Mouse (Mus musculus) heart, adult 8-10 months (tissue): ENCODE data around the gene Zfp493. TPM values are rescaled to one million over a fixed set of nuclear protein-coding genes. Genes with fewer than 3 reads are reported as not detected.

Experiments
- total RNA-seq, 4 experiments: library from RNA; stranded (reverse); gene quantifications; 2 replicates each; pipeline ENCODE4 v1.2.4; 2022

The Zfp493 gene
- total RNA-seq, 4 experiments from 2014 or later, result 1.00 to 2.0 (median 1.5) TPM

Other genes starting within 250 kb of the Zfp493 start
- 1 to 10 TPM; 2.8 to 4.9 (median 4.0) TPM for gene Zfp748, start 225.9 kb upstream of the Zfp493 start, total RNA-seq
- gene Zfp729b, start 170.0 kb upstream of the Zfp493 start, total RNA-seq, result 1 to 10 TPM; 3.4 to 4.2 (median 3.8) TPM
- gene Gm49345, start 141.9 kb upstream of the Zfp493 start, total RNA-seq, result 1 to 10 TPM in 1 of 4 experiments, under 1 TPM in 3; 0.33 to 2.4 (median 0.39) TPM
- gene Zfp729a, start 141.9 kb upstream of the Zfp493 start, total RNA-seq, result 1 to 10 TPM; 3.9 to 5.5 (median 5.0) TPM
- gene Zfp738, start 92.6 kb upstream of the Zfp493 start, total RNA-seq, result 1 to 10 TPM; 3.6 to 6.2 (median 4.6) TPM
- gene Zfp65, start 50.5 kb upstream of the Zfp493 start, total RNA-seq, result 1 to 10 TPM; 5.2 to 6.5 (median 5.7) TPM
- 1 to 10 TPM; 2.0 to 2.5 (median 2.3) TPM for gene Zfp85, start 24.5 kb upstream of the Zfp493 start, total RNA-seq
- gene Zfp273, start 34.0 kb downstream of the Zfp493 start, total RNA-seq, result 1 to 10 TPM; 1.3 to 2.9 (median 2.2) TPM
- under 1 TPM in 3 of 4 experiments, not detected in 1; 0.66 to 0.75 (median 0.72) TPM for gene Gm10037, start 51.4 kb downstream of the Zfp493 start, total RNA-seq
- under 1 TPM in 1 of 4 experiments, not detected in 3; 0.47 TPM for gene BC048507, start 83.6 kb downstream of the Zfp493 start, total RNA-seq